Mouse (Mus musculus) CH12.LX (cell line): Measurements from ENCODE around the gene Slc2a12. TPM values are rescaled to one million over a fixed set of nuclear protein-coding genes. Genes with fewer than 3 reads are reported as not detected.

ENCODE experiments used
- DNase-seq: peaks from one replicate; pipeline ENCODE4 v3.0.0-alpha.2; 2013; ENCODE audit errors: extremely low read depth
- H3K27ac ChIP-seq: 2 replicates; pipeline ENCODE4 v1.5.1; 2012; ENCODE audit warnings: low read depth, mild to moderate bottlenecking, control low read depth, moderate library complexity; ENCODE audit not compliant: insufficient read depth
- H3K27me3 ChIP-seq: replicated peaks from 2 replicates; pipeline ENCODE3; 2012; ENCODE audit warnings: inconsistent platforms
- H3K36me3 ChIP-seq, 2 experiments: replicated peaks in 1 of 2; 2 replicates each; pipeline versions ENCODE3 to v1.6.1; 2012; ENCODE audit warnings: inconsistent platforms in 1 of 2, low read length in 1 of 2, mild to moderate bottlenecking in 1 of 2, mixed read lengths in 1 of 2, moderate library complexity in 1 of 2; ENCODE audit not compliant: control insufficient read depth in 1 of 2, insufficient read depth in 1 of 2
- H3K4me1 ChIP-seq, 2 experiments: 2 replicates each; pipeline ENCODE4 v1.6.1; 2012; ENCODE audit warnings: inconsistent platforms in 1 of 2, moderate library complexity in 1 of 2; ENCODE audit not compliant: insufficient read depth in 2 of 2, control insufficient read depth in 1 of 2
- H3K4me2 ChIP-seq: 2 replicates; pipeline ENCODE4 v1.6.1; 2012; ENCODE audit warnings: low read depth, mild to moderate bottlenecking, control low read depth; ENCODE audit not compliant: poor library complexity, insufficient read depth, severe bottlenecking
- H3K4me3 ChIP-seq, 3 experiments: fragments of 150-350 bp in 1 of 3; sonication (generic) in 1 of 3; replicated peaks in 1 of 3; 2 replicates each; pipeline versions ENCODE3 to v1.5.1; 2011 to 2012; ENCODE audit warnings: low read depth in 2 of 3, low read length in 2 of 3, mild to moderate bottlenecking in 2 of 3, moderate library complexity in 2 of 3, control low read depth in 1 of 3, improper control_type of control experiment in 1 of 3, inconsistent platforms in 1 of 3, mixed read lengths in 1 of 3; ENCODE audit not compliant: poor library complexity in 1 of 3
- H3K79me2 ChIP-seq: replicated peaks from 2 replicates; pipeline ENCODE4 v1.6.1; 2012; ENCODE audit warnings: mild to moderate bottlenecking, moderate library complexity; ENCODE audit not compliant: control insufficient read depth, poor library complexity, insufficient read depth, severe bottlenecking; ENCODE audit errors: extremely low read depth
- H3K9ac ChIP-seq: 2 replicates; pipeline ENCODE4 v1.6.1; 2012; ENCODE audit warnings: low read depth, mild to moderate bottlenecking, control low read depth, moderate library complexity; ENCODE audit not compliant: insufficient read depth
- H3K9me3 ChIP-seq: replicated peaks from 2 replicates; pipeline ENCODE3; 2012; ENCODE audit warnings: low read length, inconsistent platforms, mixed read lengths
- CHD2 ChIP-seq: IDR thresholded peaks from 2 replicates; pipeline ENCODE4 v1.6.1; 2011; ENCODE audit warnings: low read length, improper control_type of control experiment
- CTCF ChIP-seq, 2 experiments: IDR thresholded peaks in 1 of 2; conservative IDR thresholded peaks in 1 of 2; 2 replicates each; pipeline ENCODE4 v1.5.1; 2011 to 2012; ENCODE audit warnings: low read depth in 2 of 2, low read length in 2 of 2, improper control_type of control experiment in 1 of 2, inconsistent platforms in 1 of 2, mild to moderate bottlenecking in 1 of 2, moderate library complexity in 1 of 2
- ELF1 ChIP-seq: IDR thresholded peaks from 2 replicates; pipeline ENCODE4 v1.6.1; 2014; ENCODE audit warnings: low read depth, mild to moderate bottlenecking, inconsistent platforms, low read length, improper control_type of control experiment
- HCFC1 ChIP-seq: IDR thresholded peaks from 2 replicates; pipeline ENCODE4 v1.6.1; 2012; ENCODE audit warnings: low read depth, mild to moderate bottlenecking, inconsistent platforms, low read length, improper control_type of control experiment
- MAFK ChIP-seq: IDR thresholded peaks from 2 replicates; pipeline ENCODE4 v1.6.1; 2011; ENCODE audit warnings: low read length, improper control_type of control experiment; ENCODE audit not compliant: insufficient replicate concordance
- MAZ ChIP-seq: IDR thresholded peaks from 2 replicates; pipeline ENCODE4 v1.6.1; 2012; ENCODE audit warnings: low read depth, mild to moderate bottlenecking, inconsistent platforms, low read length, improper control_type of control experiment, moderate library complexity
- MXI1 ChIP-seq: IDR thresholded peaks from 2 replicates; pipeline ENCODE4 v1.6.1; 2011; ENCODE audit warnings: mild to moderate bottlenecking, low read depth, low read length, improper control_type of control experiment
- NELFE ChIP-seq: IDR thresholded peaks from 2 replicates; pipeline ENCODE4 v1.6.1; 2011; ENCODE audit warnings: low read depth, low read length, improper control_type of control experiment
- RCOR1 ChIP-seq: conservative IDR thresholded peaks from 2 replicates; pipeline ENCODE4 v1.6.1; 2012; ENCODE audit warnings: low read depth, mild to moderate bottlenecking, inconsistent platforms, low read length, improper control_type of control experiment
- TBP ChIP-seq: conservative IDR thresholded peaks from 2 replicates; pipeline ENCODE4 v1.6.1; 2011; ENCODE audit warnings: low read depth, low read length, improper control_type of control experiment
- UBTF ChIP-seq: IDR thresholded peaks from 2 replicates; pipeline ENCODE4 v1.6.1; 2012; ENCODE audit warnings: low read depth, mild to moderate bottlenecking, inconsistent platforms, low read length, improper control_type of control experiment, moderate library complexity
- ZC3H11A ChIP-seq: IDR thresholded peaks from 2 replicates; pipeline ENCODE4 v1.6.1; 2012; ENCODE audit warnings: low read depth, mild to moderate bottlenecking, inconsistent platforms, low read length, improper control_type of control experiment
- ZKSCAN1 ChIP-seq: IDR thresholded peaks from 2 replicates; pipeline ENCODE4 v1.6.1; 2012; ENCODE audit warnings: low read depth, inconsistent platforms, low read length, improper control_type of control experiment, borderline replicate concordance
- dilution Hi-C: fragments of 300-500 bp; cut with MboI; formaldehyde crosslinking; loops from 2 replicates; pipeline ENCODE4 v1.14.3; 2020; ENCODE audit warnings: low sequenced_read_pairs; ENCODE audit not compliant: extremely low pct_unique_long_range_greater_than_20kb, extremely low pct_ligation_motif_present
- in situ Hi-C: fragments of 300-500 bp; cut with MboI; formaldehyde crosslinking; loops from 3 replicates; pipeline ENCODE4 v1.14.3; 2019; ENCODE audit warnings: low sequenced_read_pairs, low pct_ligation_motif_present, low pct_unique_long_range_greater_than_20kb, mixed read lengths
- polyA plus RNA-seq: library from polyadenylated mRNA; unstranded; fragments of >175 nt; gene quantifications from 2 replicates; pipeline ENCODE4 v1.2.1, GENCODE M21; 2012; ENCODE audit warnings: low read depth; ENCODE audit not compliant: insufficient read length
- total RNA-seq, 2 experiments: library from RNA; depleted of rRNA; stranded (reverse); fragments of 300-350 nt in 1 of 2; fragments of >200 nt in 1 of 2; gene quantifications; 2 replicates each; pipeline ENCODE4 v1.2.3; 2012 to 2014

The Slc2a12 gene
- total and polyA plus RNA-seq, 3 experiments: 0.25 TPM; not detected in 2

- no peaks in the 10 kb centered on the region for H3K79me2 ChIP-seq
- TF ChIP-seq ZKSCAN1: no peak
- in situ Hi-C loops (no loop called here), dilution Hi-C loops (no loop called here)
- no peak overlapping the region for H3K9ac ChIP-seq
- H3K4me1 ChIP-seq: peaks cover 0 to 34% of the 10 kb centered on the region in 2 experiments; a peak in 2 of 4 replicates
- DNase-seq: peak; percentile 16
- H3K36me3 ChIP-seq: no peaks in the 10 kb centered on the region
- no peak overlapping the region for H3K4me2 ChIP-seq
- no peaks in the 10 kb centered on the region for H3K27me3 ChIP-seq
- no peaks in the 10 kb centered on the region for H3K9me3 ChIP-seq
- H3K27ac ChIP-seq: no peak overlapping the region
- no peak overlapping the region for H3K4me3 ChIP-seq
Observed at GRCm38 (mm10) chr10:22633406-22634306, 11.2 kb upstream of the Slc2a12 start.

- Histone ChIP-seq H3K9me3 (no peaks in the 10 kb centered on the region), H3K79me2 (no peaks in the 10 kb centered on the region), H3K4me2 (no peak overlapping the region), H3K4me3 (no peak overlapping the region), H3K36me3 (no peaks in the 10 kb centered on the region), H3K27me3 (no peaks in the 10 kb centered on the region), H3K9ac (no peak overlapping the region), H3K4me1 (peaks cover 0 to 12% of the 10 kb centered on the region in 2 experiments; a peak in 2 of 4 replicates), H3K27ac (no peak overlapping the region)
- TF ChIP-seq CTCF (conservative IDR thresholded peaks at IDR 0.05 in 1 of 2, IDR thresholded peaks at IDR 0.05 in 1 of 2; ENCODE audit: low read depth in 2 of 2, low read length in 2 of 2) (no peak), NELFE (no peak), MAFK (no peak), ZKSCAN1 (no peak), UBTF (no peak), TBP (no peak), ELF1 (no peak), HCFC1 (no peak), RCOR1 (no peak), ZC3H11A (no peak), MAZ (no peak), CHD2 (no peak), MXI1 (no peak)
- in situ Hi-C loops: no loop called here
- dilution Hi-C loops: no loop called here
- DNase-seq: no peak
Observed at GRCm38 (mm10) chr10:22637241-22637640, 7.6 kb upstream of the Slc2a12 start.
